Mouse (Mus musculus) liver, adult 2 months (tissue): Measurements from ENCODE around the gene Atoh8. TPM values are rescaled to one million over a fixed set of nuclear protein-coding genes. Genes with fewer than 3 reads are reported as not detected.

Experiments
- DNase-seq: peaks from one replicate; pipeline ENCODE4 v3.0.0-alpha.2; 2011; ENCODE audit warnings: low read depth, low spot score; ENCODE audit errors: extremely low read depth
- H3K27ac ChIP-seq: fragments of 200-500 bp; replicated peaks from 2 replicates; pipeline ENCODE4 v1.5.1; 2012; ENCODE audit warnings: low read depth, mild to moderate bottlenecking, control low read depth, inconsistent platforms, low read length; ENCODE audit not compliant: insufficient read depth
- H3K27me3 ChIP-seq: fragments of 200-500 bp; 2 replicates; pipeline ENCODE4 v1.6.1; 2012; ENCODE audit warnings: mild to moderate bottlenecking, moderate library complexity, low read length, inconsistent platforms; ENCODE audit not compliant: control insufficient read depth, insufficient read depth
- H3K36me3 ChIP-seq: fragments of 200-500 bp; 2 replicates; pipeline ENCODE4 v1.6.1; 2012; ENCODE audit warnings: low read length, inconsistent platforms; ENCODE audit not compliant: control insufficient read depth, insufficient read depth
- H3K4me1 ChIP-seq: fragments of 200-500 bp; 2 replicates; pipeline ENCODE4 v1.6.1; 2011; ENCODE audit warnings: low read length; ENCODE audit not compliant: control insufficient read depth, insufficient read depth
- H3K4me3 ChIP-seq: fragments of 200-500 bp; 2 replicates; pipeline ENCODE4 v1.5.1; 2011; ENCODE audit warnings: low read depth, mild to moderate bottlenecking, control low read depth, low read length, moderate library complexity; ENCODE audit not compliant: insufficient read depth
- H3K79me2 ChIP-seq: fragments of 200-500 bp; 2 replicates; pipeline ENCODE4 v1.6.1; 2012; ENCODE audit warnings: inconsistent platforms, mild to moderate bottlenecking, low read length, moderate library complexity; ENCODE audit not compliant: control insufficient read depth, insufficient read depth
- H3K9ac ChIP-seq: fragments of 200-500 bp; 2 replicates; pipeline ENCODE4 v1.6.1; 2012; ENCODE audit warnings: low read depth, mild to moderate bottlenecking, control low read depth, inconsistent platforms, low read length
- CTCF ChIP-seq: fragments of 200-500 bp; IDR thresholded peaks from 2 replicates; pipeline ENCODE4 v1.5.1; 2011; ENCODE audit warnings: low read depth, low read length, control low read depth
- POLR2A ChIP-seq: fragments of 200-500 bp; IDR thresholded peaks from 2 replicates; pipeline ENCODE4 v1.6.1; 2011; ENCODE audit warnings: low read length, control low read depth; ENCODE audit not compliant: insufficient read depth; ENCODE audit errors: extremely low read depth
- WGBS: fragments of 180-500 bp; shearing (Covaris S2); methylation state at CpG from one replicate; pipeline ENCODE4 v1.1.7; 2018; 5-methylcytosine and 5-hydroxymethylcytosine counted together
- polyA plus RNA-seq: library from polyadenylated mRNA; depleted of rRNA; stranded (reverse); fragments of >200 nt; gene quantifications from 2 replicates; pipeline ENCODE4 v1.2.3, GENCODE M21; 2012
- total RNA-seq: library from RNA; depleted of rRNA; stranded (reverse); fragments of >200 nt; gene quantifications from 2 replicates; pipeline ENCODE4 v1.2.3, GENCODE M21; 2014

Gene Atoh8
- total and polyA plus RNA-seq, 2 experiments, result 5.1 to 28.7 TPM

- Histone ChIP-seq H3K27me3 (no peaks in the 10 kb centered on the region), H3K4me3 (no peak overlapping the region), H3K36me3 (no peaks in the 10 kb centered on the region), H3K9ac (peak overlapping the region; percentile 28), H3K27ac (peak overlapping the region; percentile 95), H3K79me2 (no peaks in the 10 kb centered on the region), H3K4me1 (peaks cover 14% of the 10 kb centered on the region)
- no peak for TF ChIP-seq POLR2A
- no peak for TF ChIP-seq CTCF
- 13% methylated on average over 20 of the region's 20 CpGs for WGBS
- DNase-seq, result peak; percentile 89
Measured at GRCm38 (mm10) chr6:72244569-72245285, 9.3 kb upstream of the Atoh8 start.

GRCm38 (mm10) chr6:72244144-72244549, 8.8 kb upstream of the Atoh8 start:
- Histone ChIP-seq H3K79me2 (no peaks in the 10 kb centered on the region), H3K4me3 (no peak overlapping the region), H3K27ac (peak overlapping the region; percentile 95), H3K27me3 (no peaks in the 10 kb centered on the region), H3K4me1 (peaks cover 14% of the 10 kb centered on the region), H3K9ac (peak overlapping the region; percentile 40), H3K36me3 (no peaks in the 10 kb centered on the region)
- TF ChIP-seq CTCF (no peak), POLR2A (no peak)
- 6% methylated on average over 9 of the region's 9 CpGs for WGBS
- peak; percentile 95 for DNase-seq

GRCm38 (mm10) chr6:72242532-72243320, 7.3 kb upstream of the Atoh8 start:
- Histone ChIP-seq H3K4me3 (no peak overlapping the region), H3K27ac (no peak overlapping the region), H3K27me3 (no peaks in the 10 kb centered on the region), H3K36me3 (no peaks in the 10 kb centered on the region), H3K4me1 (peaks cover 14% of the 10 kb centered on the region), H3K79me2 (no peaks in the 10 kb centered on the region), H3K9ac (no peak overlapping the region)
- DNase-seq, result no peak
- TF ChIP-seq POLR2A (no peak), CTCF (no peak)
- WGBS, result 93% methylated on average over 13 of the region's 13 CpGs

DNA sequence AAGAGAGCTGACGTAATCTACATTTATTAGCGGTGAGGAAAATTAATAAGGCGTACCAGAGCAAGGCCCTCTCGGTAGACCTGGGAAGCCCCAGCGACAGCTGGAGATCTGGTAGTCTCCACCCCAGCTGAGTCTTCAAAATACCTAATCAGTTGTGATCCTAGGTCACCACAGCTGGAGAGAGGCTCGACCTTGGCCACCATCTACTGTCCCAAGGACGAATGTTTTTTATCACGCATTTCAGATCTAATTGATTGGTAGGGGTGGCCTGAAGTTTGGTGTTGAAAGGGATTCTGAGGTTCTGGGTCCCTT, 6.4 kb upstream of the Atoh8 start:
- 57% methylated on average over 8 of the region's 8 CpGs for WGBS
- H3K4me3 ChIP-seq, result no peak overlapping the region
- no peaks in the 10 kb centered on the region for H3K36me3 ChIP-seq
- H3K79me2 ChIP-seq, result no peaks in the 10 kb centered on the region
- no peaks in the 10 kb centered on the region for H3K27me3 ChIP-seq
- H3K27ac ChIP-seq, result no peak overlapping the region
- no peak overlapping the region for H3K9ac ChIP-seq
- H3K4me1 ChIP-seq, result peaks cover 16% of the 10 kb centered on the region
- DNase-seq, result no peak
- TF ChIP-seq POLR2A (no peak), CTCF (no peak)

GRCm38 (mm10) chr6:72241133-72241842, 5.9 kb upstream of the Atoh8 start:
- H3K9ac ChIP-seq, result no peak overlapping the region
- 76% methylated on average over 8 of the region's 8 CpGs for WGBS
- no peak overlapping the region for H3K27ac ChIP-seq
- no peaks in the 10 kb centered on the region for H3K79me2 ChIP-seq
- no peaks in the 10 kb centered on the region for H3K27me3 ChIP-seq
- no peak for DNase-seq
- no peaks in the 10 kb centered on the region for H3K36me3 ChIP-seq
- TF ChIP-seq POLR2A (no peak), CTCF (no peak)
- no peak overlapping the region for H3K4me3 ChIP-seq
- peaks cover 19% of the 10 kb centered on the region for H3K4me1 ChIP-seq
